Mouse (Mus musculus) liver, embryonic 14.5 days (tissue): ENCODE measurements at regions not wholly inside any gene's neighbourhood (a gene's known extent, or its start where the extent isn't known, plus 50 kb on each side); places are given as distances from the start of the nearest gene placed in this dataset.

Source experiments
- CTCF ChIP-seq: IDR thresholded peaks from 2 replicates; pipeline ENCODE4 v1.5.1; 2016; ENCODE audit warnings: antibody characterized with exemption, low read depth, control low read depth
- EP300 ChIP-seq: IDR thresholded peaks from 2 replicates; pipeline ENCODE4 v1.6.1; 2016; ENCODE audit warnings: antibody characterized with exemption, low read depth

DNA sequence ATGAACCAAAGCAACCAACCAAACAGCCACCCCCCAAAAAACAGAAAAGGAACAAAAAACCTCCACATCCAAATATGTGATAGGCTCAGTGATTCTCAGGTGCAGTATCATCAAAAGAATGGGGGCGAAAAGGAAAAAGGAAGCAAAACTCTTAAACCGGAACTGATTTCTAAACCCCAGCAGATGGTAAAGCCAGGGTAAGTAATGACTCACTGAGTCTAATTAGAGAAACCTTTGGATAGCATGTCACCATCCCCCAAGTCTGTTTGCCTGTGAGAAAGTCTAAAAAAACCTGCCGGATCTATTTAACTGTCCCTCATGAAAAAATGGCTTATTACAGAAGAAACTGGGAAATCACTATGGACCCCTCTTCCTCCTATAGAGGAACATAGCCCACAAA is 1097.8 kb downstream of the 4930444P10Rik start:
- TF ChIP-seq CTCF = no peak
- no peak for TF ChIP-seq EP300
